In genomic region chr13:114010521-114010920, GRCm38 (mm10) we compare ENCODE assay signal across 27 mouse cellular contexts.
DNase-seq lines count a peak whose midpoint lies in the region; ATAC-seq lines count a peak whose summit lies in the region.
"Had no signal": no experiment of that assay in that cellular context is flagged by ENCODE, and none has a peak within 500 bp of the region (broad histone marks: within the 10 kb centered on the region; RNA-seq: fewer than 3 reads in every experiment).

No protein-coding gene starts in this region.

- H3K4me2 ChIP-seq in midbrain, embryonic 15.5 days: no peak overlapping the region
- H3K4me2 ChIP-seq in midbrain, embryonic 11.5 days: no peak overlapping the region
- H3K4me2 ChIP-seq: forebrain, embryonic 13.5 days; heart, embryonic 13.5 days; kidney, embryonic 15.5 days; limb, embryonic 13.5 days; liver, embryonic 11.5 days; lung, embryonic 15.5 days had no signal

- H3K9ac ChIP-seq in midbrain, embryonic 15.5 days: no peak overlapping the region
- H3K9ac ChIP-seq in midbrain, embryonic 11.5 days (ENCODE audit: low read length): no peak overlapping the region
- H3K9ac ChIP-seq: forebrain, embryonic 13.5 days; heart, embryonic 13.5 days; kidney, embryonic 15.5 days; limb, embryonic 13.5 days; lung, embryonic 15.5 days had no signal

- peak; percentile 18 for DNase-seq in embryo, embryonic 11 days
- no peak for DNase-seq in embryo, embryonic 9.5 days (ENCODE audit: extremely low spot score)
- DNase-seq in midbrain, embryonic 11.5 days (ENCODE audit: low spot score, missing footprints): no peak
- peak; percentile 92 for DNase-seq in 3T3-L1 (ENCODE audit: low read depth, low spot score)
- DNase-seq in fibroblast of lung, adult 2 months (ENCODE audit: low read depth): peak; percentile 82
- DNase-seq in yolk sac, embryonic 10.5 days (ENCODE audit: low spot score): no peak
- DNase-seq: adrenal gland, postnatal 14 days; cerebellum, adult 11 months; cerebellum, adult 9-10 months; gastrocnemius, postnatal 36 days; kidney, adult 18-20 months; kidney, postnatal 36 days; lung, postnatal 36 days; right cerebral cortex, postnatal 4 days; thymus, adult 2 months; thymus, postnatal 36 days had no signal

- no peak overlapping the region for H3K4me3 ChIP-seq in midbrain, embryonic 15.5 days
- H3K4me3 ChIP-seq in midbrain, embryonic 11.5 days (ENCODE audit: low read depth, low read length): no peak overlapping the region
- H3K4me3 ChIP-seq: erythroblast, embryonic 14.5 days; forebrain, embryonic 13.5 days; gastrocnemius, adult 2 months; heart, embryonic 13.5 days; kidney, embryonic 15.5 days; layer of hippocampus, adult 2 months; left cerebral cortex, adult 2 months; limb, embryonic 13.5 days; lung, embryonic 15.5 days had no signal

- ATAC-seq in midbrain, embryonic 15.5 days (replicated peaks): peak; percentile 40; the same call in 1 of the 2 replicates
- ATAC-seq in midbrain, embryonic 11.5 days (ENCODE audit: low FRiP score): no peak

- no peaks in the 10 kb centered on the region for H3K36me3 ChIP-seq in midbrain, embryonic 15.5 days (replicated peaks)
- H3K36me3 ChIP-seq in midbrain, embryonic 11.5 days (ENCODE audit: control insufficient read depth, insufficient read depth, low read length): no peaks in the 10 kb centered on the region
- H3K36me3 ChIP-seq: heart, embryonic 13.5 days; kidney, embryonic 15.5 days; limb, embryonic 13.5 days; lung, embryonic 15.5 days had no signal

- no peaks in the 10 kb centered on the region for H3K27me3 ChIP-seq in midbrain, embryonic 15.5 days (replicated peaks)
- no peaks in the 10 kb centered on the region for H3K27me3 ChIP-seq in midbrain, embryonic 11.5 days (ENCODE audit: control insufficient read depth, insufficient read depth, low read length)
- H3K27me3 ChIP-seq: forebrain, embryonic 13.5 days; heart, embryonic 13.5 days; kidney, embryonic 15.5 days; limb, embryonic 13.5 days; lung, embryonic 15.5 days had no signal

- H3K4me1 ChIP-seq in midbrain, embryonic 15.5 days: peaks cover 4% of the 10 kb centered on the region; the same call in 1 of the 2 replicates
- H3K4me1 ChIP-seq in midbrain, embryonic 11.5 days (ENCODE audit: control insufficient read depth, insufficient read depth, low read length): no peaks in the 10 kb centered on the region; the same call in 1 of the 2 replicates
- H3K4me1 ChIP-seq: heart, embryonic 13.5 days; kidney, embryonic 15.5 days; lung, embryonic 15.5 days had no signal

- H3K9me3 ChIP-seq in midbrain, embryonic 15.5 days: no peaks in the 10 kb centered on the region
- no peaks in the 10 kb centered on the region for H3K9me3 ChIP-seq in midbrain, embryonic 11.5 days (ENCODE audit: control insufficient read depth, low read length)
- H3K9me3 ChIP-seq: forebrain, embryonic 13.5 days; heart, embryonic 13.5 days; kidney, embryonic 15.5 days; limb, embryonic 13.5 days; lung, embryonic 15.5 days had no signal

- H3K27ac ChIP-seq in midbrain, embryonic 15.5 days: no peak overlapping the region
- no peak overlapping the region for H3K27ac ChIP-seq in midbrain, embryonic 11.5 days (ENCODE audit: low read depth, low read length)
- H3K27ac ChIP-seq: forebrain, embryonic 13.5 days; gastrocnemius, adult 2 months; heart, embryonic 13.5 days; kidney, embryonic 15.5 days; layer of hippocampus, adult 2 months; left cerebral cortex, adult 2 months; limb, embryonic 13.5 days; lung, embryonic 15.5 days had no signal

- WGBS in midbrain, embryonic 15.5 days: 82% methylated on average over 9 of the region's 9 CpGs
- WGBS in midbrain, embryonic 11.5 days: 91% methylated on average over 9 of the region's 9 CpGs

Comparison
In these comparisons a context has a peak if more than half of its experiments do, and no peak if none do; other contexts are left out.
1. DNase-seq: peak in embryo, embryonic 11 days (single experiment), 3T3-L1 (single experiment) and fibroblast of lung, adult 2 months (single experiment); none in embryo, embryonic 9.5 days (single experiment), midbrain, embryonic 11.5 days (single experiment) and yolk sac, embryonic 10.5 days (single experiment).